Mouse (Mus musculus): Measurements from ENCODE around the gene Ryr2. TPM values are rescaled to one million over a fixed set of nuclear protein-coding genes. Genes with fewer than 3 reads are reported as not detected.

Gene Ryr2
- polyA plus RNA-seq, 1 experiment: 62.3 TPM

GRCm38 (mm10) chr13:11745479-11745878 lies 361.3 kb downstream of the Ryr2 start:
- TF ChIP-seq POLR2A (IDR thresholded peaks at IDR 0.05; ENCODE audit: extremely low read depth, insufficient read depth, low read length) (no peak), CTCF (IDR thresholded peaks at IDR 0.05; ENCODE audit: extremely low read depth, insufficient read depth, low read length) (no peak)
- no peak overlapping the region for H3K4me3 ChIP-seq (ENCODE audit: insufficient read depth, low read length)
- H3K27ac ChIP-seq (ENCODE audit: insufficient read depth, low read length): no peak overlapping the region
- H3K4me1 ChIP-seq (ENCODE audit: control insufficient read depth, insufficient read depth, low read length): no peaks in the 10 kb centered on the region

DNA sequence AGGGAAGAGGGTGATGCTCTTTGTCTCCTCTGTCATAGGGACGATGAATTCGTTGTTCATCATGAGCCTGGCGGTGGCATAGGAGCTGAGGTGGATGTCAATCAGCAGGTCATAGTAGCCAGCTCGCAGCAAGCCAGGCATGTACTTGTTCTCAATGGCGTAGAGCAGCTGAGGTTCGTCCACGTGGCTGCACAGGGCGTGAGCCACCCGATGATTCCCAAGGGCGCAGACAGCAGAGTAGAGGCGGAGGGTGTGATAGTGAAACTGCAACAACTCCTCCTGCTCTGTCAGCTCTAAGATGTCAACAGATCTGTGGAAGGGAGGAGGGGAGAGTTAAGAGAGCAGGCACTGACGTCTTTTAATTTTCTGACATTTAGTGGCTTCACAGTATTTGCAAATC lies 368.5 kb downstream of the Ryr2 start:
- no peak for TF ChIP-seq POLR2A (IDR thresholded peaks at IDR 0.05; ENCODE audit: extremely low read depth, insufficient read depth, low read length)
- TF ChIP-seq CTCF (IDR thresholded peaks at IDR 0.05; ENCODE audit: extremely low read depth, insufficient read depth, low read length): no peak
- Histone ChIP-seq H3K4me1 (ENCODE audit: control insufficient read depth, insufficient read depth, low read length) (no peaks in the 10 kb centered on the region), H3K27ac (ENCODE audit: insufficient read depth, low read length) (no peak overlapping the region), H3K4me3 (ENCODE audit: insufficient read depth, low read length) (no peak overlapping the region)

- Histone ChIP-seq H3K27ac (ENCODE audit: insufficient read depth, low read length) (no peak overlapping the region), H3K4me1 (ENCODE audit: control insufficient read depth, insufficient read depth, low read length) (no peaks in the 10 kb centered on the region), H3K4me3 (ENCODE audit: insufficient read depth, low read length) (no peak overlapping the region)
- TF ChIP-seq POLR2A (IDR thresholded peaks at IDR 0.05; ENCODE audit: extremely low read depth, insufficient read depth, low read length) (no peak), CTCF (IDR thresholded peaks at IDR 0.05; ENCODE audit: extremely low read depth, insufficient read depth, low read length) (no peak)
Observed at GRCm38 (mm10) chr13:11716216-11716615, 390.5 kb downstream of the Ryr2 start.

- H3K4me1 ChIP-seq (ENCODE audit: control insufficient read depth, insufficient read depth, low read length): no peaks in the 10 kb centered on the region
- TF ChIP-seq CTCF (IDR thresholded peaks at IDR 0.05; ENCODE audit: extremely low read depth, insufficient read depth, low read length) (no peak), POLR2A (IDR thresholded peaks at IDR 0.05; ENCODE audit: extremely low read depth, insufficient read depth, low read length) (no peak)
- no peak overlapping the region for H3K4me3 ChIP-seq (ENCODE audit: insufficient read depth, low read length)
- no peak overlapping the region for H3K27ac ChIP-seq (ENCODE audit: insufficient read depth, low read length)
Observed at GRCm38 (mm10) chr13:11709708-11710471, 396.9 kb downstream of the Ryr2 start.

DNA sequence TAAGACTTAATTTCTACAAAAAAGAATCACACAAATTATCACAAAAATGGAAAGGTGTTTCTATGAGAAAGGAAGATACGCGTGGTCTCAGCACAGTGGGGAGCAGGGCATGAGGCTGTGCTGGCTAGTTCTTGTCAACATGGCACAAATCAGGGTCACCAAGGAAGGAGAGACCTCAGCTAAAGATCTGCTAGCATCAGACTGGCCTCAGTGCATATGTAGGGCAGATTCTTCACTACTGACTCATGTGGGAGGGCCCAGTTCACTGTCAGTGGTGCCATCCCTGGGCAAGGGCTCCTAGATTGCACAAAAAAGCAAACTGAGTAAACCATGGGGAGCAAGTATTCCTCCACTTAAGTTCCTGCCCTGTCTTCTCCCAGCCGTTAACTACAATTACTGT lies 405.0 kb downstream of the Ryr2 start:
- TF ChIP-seq POLR2A (IDR thresholded peaks at IDR 0.05; ENCODE audit: extremely low read depth, insufficient read depth, low read length) (no peak), CTCF (IDR thresholded peaks at IDR 0.05; ENCODE audit: extremely low read depth, insufficient read depth, low read length) (no peak)
- Histone ChIP-seq H3K27ac (ENCODE audit: insufficient read depth, low read length) (no peak overlapping the region), H3K4me1 (ENCODE audit: control insufficient read depth, insufficient read depth, low read length) (no peaks in the 10 kb centered on the region), H3K4me3 (ENCODE audit: insufficient read depth, low read length) (no peak overlapping the region)

GRCm38 (mm10) chr13:11696496-11696895 lies 410.2 kb downstream of the Ryr2 start:
- no peak overlapping the region for H3K27ac ChIP-seq (ENCODE audit: insufficient read depth, low read length)
- H3K4me1 ChIP-seq (ENCODE audit: control insufficient read depth, insufficient read depth, low read length): no peaks in the 10 kb centered on the region
- TF ChIP-seq POLR2A (IDR thresholded peaks at IDR 0.05; ENCODE audit: extremely low read depth, insufficient read depth, low read length) (no peak), CTCF (IDR thresholded peaks at IDR 0.05; ENCODE audit: extremely low read depth, insufficient read depth, low read length) (no peak)
- no peak overlapping the region for H3K4me3 ChIP-seq (ENCODE audit: insufficient read depth, low read length)

- H3K4me3 ChIP-seq (ENCODE audit: insufficient read depth, low read length): no peak overlapping the region
- TF ChIP-seq CTCF (IDR thresholded peaks at IDR 0.05; ENCODE audit: extremely low read depth, insufficient read depth, low read length) (no peak), POLR2A (IDR thresholded peaks at IDR 0.05; ENCODE audit: extremely low read depth, insufficient read depth, low read length) (no peak)
- no peak overlapping the region for H3K27ac ChIP-seq (ENCODE audit: insufficient read depth, low read length)
- no peaks in the 10 kb centered on the region for H3K4me1 ChIP-seq (ENCODE audit: control insufficient read depth, insufficient read depth, low read length)
Observed at GRCm38 (mm10) chr13:11681802-11682201, 424.9 kb downstream of the Ryr2 start.

DNA sequence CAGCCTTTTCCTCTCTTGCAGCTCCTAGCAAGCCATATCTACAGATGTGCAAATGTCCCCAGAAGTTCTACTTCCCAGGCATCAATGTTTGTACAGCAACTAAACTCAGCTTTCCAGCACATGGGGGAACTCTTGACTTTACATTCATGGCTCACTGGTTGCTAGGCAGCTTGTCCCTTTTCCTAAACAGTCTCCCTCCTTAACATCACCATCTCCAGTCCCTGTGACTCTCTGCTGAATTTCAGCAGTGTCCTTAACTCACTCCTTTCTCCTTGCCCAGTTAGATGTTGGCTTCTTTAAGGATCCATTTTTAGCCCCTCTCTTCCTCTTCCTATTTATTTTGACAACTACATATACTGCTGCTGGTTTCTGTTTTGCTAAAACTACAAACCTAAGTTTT lies 443.9 kb downstream of the Ryr2 start:
- H3K4me1 ChIP-seq (ENCODE audit: control insufficient read depth, insufficient read depth, low read length): no peaks in the 10 kb centered on the region
- no peak overlapping the region for H3K27ac ChIP-seq (ENCODE audit: insufficient read depth, low read length)
- no peak overlapping the region for H3K4me3 ChIP-seq (ENCODE audit: insufficient read depth, low read length)
- TF ChIP-seq POLR2A (IDR thresholded peaks at IDR 0.05; ENCODE audit: extremely low read depth, insufficient read depth, low read length) (no peak), CTCF (IDR thresholded peaks at IDR 0.05; ENCODE audit: extremely low read depth, insufficient read depth, low read length) (no peak)

GRCm38 (mm10) chr13:11644846-11645245 lies 461.9 kb downstream of the Ryr2 start:
- no peak overlapping the region for H3K27ac ChIP-seq (ENCODE audit: insufficient read depth, low read length)
- no peak overlapping the region for H3K4me3 ChIP-seq (ENCODE audit: insufficient read depth, low read length)
- H3K4me1 ChIP-seq (ENCODE audit: control insufficient read depth, insufficient read depth, low read length): no peaks in the 10 kb centered on the region
- TF ChIP-seq CTCF (IDR thresholded peaks at IDR 0.05; ENCODE audit: extremely low read depth, insufficient read depth, low read length) (no peak), POLR2A (IDR thresholded peaks at IDR 0.05; ENCODE audit: extremely low read depth, insufficient read depth, low read length) (no peak)

DNA sequence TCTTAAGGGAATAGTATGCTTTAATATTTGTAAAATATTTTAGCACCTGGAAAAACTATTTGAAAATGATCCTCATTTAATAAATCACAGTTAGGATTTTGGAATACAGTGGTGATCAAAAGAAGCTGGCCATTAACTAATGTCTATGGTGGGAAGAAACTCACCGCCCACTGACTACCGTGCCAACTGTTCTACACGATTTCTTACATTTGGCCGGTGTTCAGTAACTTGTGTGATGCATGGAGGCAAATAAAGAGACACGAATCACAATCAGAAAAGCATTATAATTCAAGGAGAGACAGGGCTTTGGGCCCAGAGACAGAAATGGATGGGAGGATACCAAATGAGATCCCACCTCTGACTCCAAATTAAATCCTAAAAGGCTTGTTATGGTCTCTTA lies 470.4 kb downstream of the Ryr2 start:
- Histone ChIP-seq H3K27ac (ENCODE audit: insufficient read depth, low read length) (no peak overlapping the region), H3K4me3 (ENCODE audit: insufficient read depth, low read length) (no peak overlapping the region), H3K4me1 (ENCODE audit: control insufficient read depth, insufficient read depth, low read length) (peaks cover 2% of the 10 kb centered on the region)
- TF ChIP-seq CTCF (IDR thresholded peaks at IDR 0.05; ENCODE audit: extremely low read depth, insufficient read depth, low read length): no peak
- TF ChIP-seq POLR2A (IDR thresholded peaks at IDR 0.05; ENCODE audit: extremely low read depth, insufficient read depth, low read length): no peak
